Mouse (Mus musculus): ENCODE results near the gene Gm6803. TPM values are rescaled to one million over a fixed set of nuclear protein-coding genes. Genes with fewer than 3 reads are reported as not detected.

The Gm6803 gene
- polyA plus RNA-seq (2012; rRNA removed), result not detected in 2 replicates

GRCm38 (mm10) chr12:88018671-88019070, at the start of gene Gm6803:
TSS of gene Gm6803 (minus strand) at chr12:88018771.

GRCm38 (mm10) chr12:88026704-88027103, 8.1 kb upstream of the Gm6803 start, which contains the start of gene Gm2056:
TSS of gene Gm2056 (plus strand) at chr12:88027004.

GRCm38 (mm10) chr12:88011548-88011947, 7.0 kb downstream of the Gm6803 start, which contains the start of gene Gm2075:
TSS of gene Gm2075 (plus strand) at chr12:88011848.

Other genes with a start within 250 kb of the Gm6803 start
- not detected in 2 replicates for gene Gm21319, start 243.0 kb downstream of the Gm6803 start, polyA plus RNA-seq (2012; rRNA removed)
- not detected in 2 replicates for gene Gm21936, start 223.3 kb downstream of the Gm6803 start, polyA plus RNA-seq (2012; rRNA removed)
- gene BB287469, start 202.2 kb downstream of the Gm6803 start, polyA plus RNA-seq (2012; rRNA removed), result not detected in 2 replicates
- not detected in 2 replicates for gene Gm2001, start 176.4 kb downstream of the Gm6803 start, polyA plus RNA-seq (2012; rRNA removed)
- not detected in 2 replicates for gene Gm2016, start 144.7 kb downstream of the Gm6803 start, polyA plus RNA-seq (2012; rRNA removed)
- not detected in 2 replicates for gene Gm2022, start 123.4 kb downstream of the Gm6803 start, polyA plus RNA-seq (2012; rRNA removed)
- not detected in 2 replicates for gene Gm2035, start 98.9 kb downstream of the Gm6803 start, polyA plus RNA-seq (2012; rRNA removed)
- not detected in 2 replicates for gene Gm2042, start 64.7 kb downstream of the Gm6803 start, polyA plus RNA-seq (2012; rRNA removed)
- gene Gm2075, start 6.9 kb downstream of the Gm6803 start, polyA plus RNA-seq (2012; rRNA removed), result not detected in 2 replicates
- not detected in 2 replicates for gene Gm2056, start 8.2 kb upstream of the Gm6803 start, polyA plus RNA-seq (2012; rRNA removed)
- gene Gm16368, start 64.9 kb upstream of the Gm6803 start, polyA plus RNA-seq (2012; rRNA removed), result not detected in 2 replicates
- not detected in 2 replicates for gene Gm10436, start 163.3 kb upstream of the Gm6803 start, polyA plus RNA-seq (2012; rRNA removed)
- gene Gm8332, start 231.3 kb upstream of the Gm6803 start, polyA plus RNA-seq (2012; rRNA removed), result not detected in 2 replicates